Mouse (Mus musculus): Measurements from ENCODE around the gene Tmem102. TPM values are rescaled to one million over a fixed set of nuclear protein-coding genes. Genes with fewer than 3 reads are reported as not detected.

Gene Tmem102
- total RNA-seq, 1 experiment from 2014 or later = not detected

DNA sequence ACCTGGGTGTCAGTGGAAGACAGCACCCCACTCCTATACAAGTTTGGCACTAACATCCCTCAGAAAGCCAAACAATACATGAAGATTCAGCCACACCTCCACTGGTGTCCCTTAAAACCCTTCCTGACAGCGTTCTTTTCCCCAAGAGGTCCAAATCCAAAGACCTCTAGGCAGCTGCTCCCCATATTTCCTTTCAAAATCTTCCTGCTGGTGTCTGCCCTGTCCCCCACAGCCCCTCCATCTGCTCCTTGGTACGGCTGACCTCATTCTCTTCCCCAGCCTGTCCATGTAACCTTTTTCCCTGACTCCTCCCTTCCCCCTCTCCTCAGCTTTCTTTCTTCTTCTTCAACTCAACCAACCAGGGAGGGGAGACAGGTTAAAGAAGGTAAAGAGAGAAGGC, 18.0 kb upstream of the Tmem102 start:
- no peak for ATAC-seq (replicated peaks; ENCODE audit: low read depth, poor library complexity, severe bottlenecking)

DNA sequence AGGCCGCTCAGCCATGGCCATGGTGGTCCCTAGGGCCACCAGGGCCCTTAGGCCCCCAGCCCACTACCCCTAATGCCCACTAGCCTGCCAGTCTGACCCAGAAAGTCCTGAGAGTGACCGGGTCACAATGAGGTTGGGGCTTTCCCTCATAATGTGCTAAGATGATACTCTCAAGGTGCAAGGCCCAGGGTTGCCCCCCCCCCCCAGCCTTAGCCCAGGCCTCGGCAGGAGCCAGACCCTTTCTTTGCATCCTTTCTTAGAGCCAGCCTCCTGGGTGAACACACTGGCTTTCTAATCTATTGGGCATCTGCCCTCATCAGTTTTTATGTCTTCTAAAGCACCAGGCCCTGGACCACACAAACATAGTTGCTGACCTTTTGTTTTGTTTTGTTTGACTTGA, 16.7 kb upstream of the Tmem102 start, which contains the start of gene Spem1:
Gene Spem1, minus strand, starts transcription at position 101 of the 400 bp plus-strand sequence.
- no peak for ATAC-seq (replicated peaks; ENCODE audit: low read depth, poor library complexity, severe bottlenecking)

DNA sequence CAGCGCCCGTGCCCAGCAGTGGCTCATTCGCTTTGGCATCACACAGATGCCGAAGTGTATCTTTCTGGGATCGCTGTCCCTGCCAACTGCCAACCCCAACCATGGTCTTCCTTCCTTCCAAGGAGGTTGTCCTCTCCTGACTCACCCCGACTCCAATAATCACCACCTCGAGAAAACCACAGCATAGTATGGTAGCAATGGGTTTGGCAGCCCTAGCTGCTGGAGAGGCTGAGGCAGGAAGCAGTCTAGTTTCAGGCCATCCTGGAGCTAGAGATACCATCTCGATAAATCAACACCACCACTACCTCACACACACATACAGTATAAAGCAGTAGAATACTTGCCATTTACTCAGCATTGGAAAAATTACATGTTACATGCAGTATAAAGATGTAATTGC, 13.4 kb upstream of the Tmem102 start:
- ATAC-seq (replicated peaks; ENCODE audit: low read depth, poor library complexity, severe bottlenecking) = no peak

DNA sequence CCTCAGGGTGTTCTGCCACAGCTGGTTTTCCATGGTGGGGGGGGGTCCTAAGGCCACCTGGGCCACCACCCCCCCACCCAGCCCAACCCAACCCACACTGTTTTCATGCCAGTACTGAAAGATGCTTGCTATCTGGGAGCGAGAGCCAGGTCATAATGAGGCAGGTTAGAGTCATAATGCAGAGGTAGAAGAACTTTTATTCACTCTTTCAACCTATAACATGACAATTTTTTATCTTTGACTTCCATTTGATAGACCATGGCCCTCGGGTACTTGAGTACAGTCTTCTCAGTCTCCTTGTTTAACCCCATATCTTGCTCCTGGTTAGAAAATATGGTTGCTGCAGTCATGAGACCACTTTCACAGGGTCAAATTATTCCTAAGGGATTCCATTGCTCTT, 12.9 kb upstream of the Tmem102 start, which contains the start of gene Spem2:
Gene Spem2, minus strand, starts transcription at position 101 of the 400 bp plus-strand sequence.
- ATAC-seq (replicated peaks; ENCODE audit: low read depth, poor library complexity, severe bottlenecking) = no peak

DNA sequence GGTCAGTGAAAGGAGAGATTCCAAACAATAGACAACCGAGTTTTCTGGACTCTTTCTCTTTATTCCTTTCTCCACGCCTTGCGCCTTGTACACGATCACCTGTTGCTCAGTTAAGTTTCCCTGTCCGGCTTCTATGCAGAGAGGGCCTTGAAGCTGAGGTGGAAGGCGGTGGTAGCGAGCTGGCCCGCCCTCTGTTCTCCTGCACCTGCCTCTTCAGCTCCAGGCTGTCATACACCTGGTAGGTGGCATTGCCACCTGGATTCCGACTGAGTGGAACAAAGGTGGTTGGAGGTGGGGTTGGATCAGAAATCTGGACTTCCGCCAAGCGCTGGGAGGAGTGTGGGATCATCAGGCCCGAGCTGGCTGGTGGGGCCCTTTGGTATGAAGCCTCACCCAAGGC, 11.1 kb upstream of the Tmem102 start:
- ATAC-seq (replicated peaks; ENCODE audit: low read depth, poor library complexity, severe bottlenecking) = no peak

DNA sequence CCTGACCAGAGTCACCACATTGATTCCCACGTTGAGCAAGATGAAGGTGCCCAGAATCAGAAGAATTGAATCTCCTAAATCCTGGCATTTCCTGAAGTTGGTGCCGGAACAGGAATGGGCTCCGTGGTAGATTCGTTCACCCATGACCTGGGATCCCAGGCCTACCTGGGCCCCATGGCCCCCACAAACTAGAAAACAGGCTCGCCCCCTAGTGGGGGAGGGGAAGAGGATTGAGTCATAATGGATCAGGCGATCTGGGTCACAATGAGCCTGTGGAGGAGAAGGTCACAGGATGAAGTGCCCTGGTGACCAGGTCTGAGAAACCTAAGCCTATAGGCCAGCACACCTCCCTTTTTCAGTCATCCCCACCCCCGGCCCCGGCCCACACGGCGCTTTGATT, 9.7 kb upstream of the Tmem102 start, which contains the start of gene Gm39566:
Gene Gm39566, minus strand, starts transcription at position 144 of the 400 bp plus-strand sequence.
- no peak for ATAC-seq (replicated peaks; ENCODE audit: low read depth, poor library complexity, severe bottlenecking)

DNA sequence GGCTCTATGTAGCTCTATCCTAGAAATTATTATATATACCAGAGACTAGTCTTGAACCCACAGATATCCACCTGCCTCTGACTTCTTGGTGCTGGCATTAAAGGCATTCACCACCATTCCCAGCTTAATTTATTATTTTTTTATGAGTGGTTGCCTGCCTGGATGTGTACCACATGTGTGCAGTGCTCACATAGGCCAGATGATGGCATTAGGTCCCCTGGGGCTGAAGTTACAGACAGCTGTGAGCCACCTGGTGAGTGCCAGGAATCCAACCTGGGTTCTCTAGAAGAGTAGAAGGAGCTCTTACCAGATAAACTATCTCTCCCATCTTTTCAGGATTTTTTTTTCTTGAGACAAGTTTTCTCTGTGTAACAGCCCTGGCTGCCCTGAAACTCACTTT, 4.9 kb upstream of the Tmem102 start:
- no peak for ATAC-seq (replicated peaks; ENCODE audit: low read depth, poor library complexity, severe bottlenecking)

DNA sequence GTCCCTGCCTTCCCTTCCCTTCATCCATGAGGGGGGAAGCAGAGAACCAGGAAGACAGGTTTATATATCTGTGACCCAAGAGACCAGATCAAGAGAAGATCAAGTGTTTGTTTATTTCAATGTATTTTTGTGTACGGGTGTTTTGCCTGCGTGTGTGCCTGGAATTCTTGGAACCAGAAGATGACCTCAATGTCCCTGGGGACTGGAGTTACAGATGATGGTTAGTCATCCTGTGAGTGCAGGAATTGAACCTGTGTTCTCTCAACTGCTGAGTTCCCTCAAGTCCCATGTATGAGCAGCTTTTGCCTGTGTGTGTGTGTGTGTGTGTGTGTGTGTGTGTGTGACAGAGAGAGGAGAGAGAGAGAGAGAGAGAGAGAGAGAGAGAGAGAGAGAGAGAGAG, 2.2 kb upstream of the Tmem102 start:
- no peak for ATAC-seq (replicated peaks; ENCODE audit: low read depth, poor library complexity, severe bottlenecking)

DNA sequence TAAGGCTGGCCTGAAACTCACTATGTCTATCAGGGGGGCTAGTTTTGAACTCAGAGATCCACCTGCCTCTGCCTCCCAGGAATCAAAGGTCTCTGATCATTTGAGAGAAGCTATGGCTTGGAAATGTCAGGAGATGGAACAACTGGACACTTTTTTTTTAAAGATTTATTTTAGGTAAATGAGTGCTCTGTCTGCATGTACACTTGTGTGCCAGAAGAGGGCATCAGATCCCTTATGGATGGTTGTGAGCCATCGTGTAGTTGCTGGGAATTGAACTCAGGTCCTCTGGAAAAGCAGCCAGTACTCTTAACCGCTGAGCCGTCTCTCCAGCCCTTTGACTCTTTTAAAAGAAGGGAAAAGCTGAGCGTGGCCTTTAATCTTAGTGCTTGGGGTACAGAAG, 954 bp upstream of the Tmem102 start:
- ATAC-seq (replicated peaks; ENCODE audit: low read depth, poor library complexity, severe bottlenecking) = no peak

DNA sequence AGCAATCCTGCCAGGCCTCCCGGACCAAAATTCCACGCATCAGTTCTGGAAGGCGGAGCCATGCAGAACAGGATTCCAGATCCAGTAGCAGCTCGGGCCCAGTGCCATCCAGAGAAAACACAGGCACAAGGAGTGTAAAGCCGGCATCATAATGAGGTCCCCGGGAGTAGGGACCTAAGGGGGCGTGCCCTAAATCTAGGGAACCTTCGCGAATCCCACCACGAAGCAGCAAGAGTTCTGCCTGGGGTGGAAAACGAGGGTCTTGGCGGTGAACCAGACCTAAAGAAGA, 828 bp downstream of the Tmem102 start:
- ATAC-seq (replicated peaks; ENCODE audit: low read depth, poor library complexity, severe bottlenecking) = no peak

DNA sequence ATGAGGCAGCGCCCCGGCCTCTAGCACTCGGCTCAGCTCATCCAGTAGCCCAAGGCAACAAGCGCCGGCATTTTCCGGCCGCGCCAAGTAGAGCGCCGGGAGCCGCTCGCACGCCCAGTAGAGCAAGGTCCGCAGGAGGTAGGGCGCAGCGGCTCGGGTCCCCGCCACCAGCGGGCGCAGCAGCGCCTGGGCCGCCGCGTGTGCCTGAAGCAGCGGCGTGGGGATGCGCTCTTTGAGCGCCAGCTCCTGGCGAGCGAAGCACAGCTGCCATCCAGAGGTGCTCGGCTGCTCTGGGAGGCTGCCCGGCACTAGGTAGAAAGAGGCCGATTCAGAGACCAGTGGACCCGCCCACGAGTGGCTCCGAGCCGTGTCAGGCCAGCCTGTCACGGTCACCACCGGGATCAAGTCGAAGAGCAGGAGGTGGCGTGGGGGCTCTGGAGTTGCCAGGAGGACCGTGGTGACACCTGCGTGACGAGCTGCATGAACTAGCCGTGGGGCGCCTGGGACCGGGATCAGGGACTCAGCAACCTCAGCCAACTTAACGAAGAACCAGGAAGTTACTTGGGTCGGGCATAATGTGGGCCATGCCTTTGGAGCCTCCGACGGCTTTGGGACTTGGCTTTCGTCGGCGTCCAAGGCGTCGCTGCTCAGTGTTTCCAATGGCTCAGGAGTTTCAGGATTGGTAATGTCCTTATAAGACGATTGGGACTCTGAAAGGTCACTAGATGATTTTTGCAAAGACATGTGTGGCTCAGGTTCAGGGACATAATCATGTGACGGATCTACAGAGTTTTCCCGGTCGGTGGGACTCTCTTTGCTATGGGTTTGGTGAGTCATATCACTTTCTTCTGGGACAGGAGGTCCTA, 1.4 kb downstream of the Tmem102 start:
- ATAC-seq (replicated peaks; ENCODE audit: low read depth, poor library complexity, severe bottlenecking) = peak; percentile 55

DNA sequence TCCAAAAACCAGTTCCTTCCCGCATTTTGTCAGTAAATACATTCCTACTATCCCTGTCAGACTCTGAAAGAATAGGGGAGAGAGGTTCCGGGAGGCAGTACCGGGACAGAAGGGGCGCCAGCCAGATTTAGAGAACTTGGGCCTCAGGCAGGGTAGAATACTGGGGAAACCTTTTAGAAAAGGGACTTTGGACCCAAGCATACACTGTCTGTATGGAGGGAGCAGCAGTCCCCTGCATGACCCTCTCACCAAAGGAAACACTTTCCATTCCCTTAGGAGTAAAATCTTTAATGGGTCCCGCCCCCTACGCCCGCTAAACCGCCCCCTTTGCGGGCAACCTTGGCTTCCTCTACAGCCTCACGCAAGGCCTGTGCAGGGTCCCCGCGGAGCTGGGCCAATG, 2.1 kb downstream of the Tmem102 start:
- ATAC-seq (replicated peaks; ENCODE audit: low read depth, poor library complexity, severe bottlenecking) = no peak; the same call in 1 of the 2 replicates

DNA sequence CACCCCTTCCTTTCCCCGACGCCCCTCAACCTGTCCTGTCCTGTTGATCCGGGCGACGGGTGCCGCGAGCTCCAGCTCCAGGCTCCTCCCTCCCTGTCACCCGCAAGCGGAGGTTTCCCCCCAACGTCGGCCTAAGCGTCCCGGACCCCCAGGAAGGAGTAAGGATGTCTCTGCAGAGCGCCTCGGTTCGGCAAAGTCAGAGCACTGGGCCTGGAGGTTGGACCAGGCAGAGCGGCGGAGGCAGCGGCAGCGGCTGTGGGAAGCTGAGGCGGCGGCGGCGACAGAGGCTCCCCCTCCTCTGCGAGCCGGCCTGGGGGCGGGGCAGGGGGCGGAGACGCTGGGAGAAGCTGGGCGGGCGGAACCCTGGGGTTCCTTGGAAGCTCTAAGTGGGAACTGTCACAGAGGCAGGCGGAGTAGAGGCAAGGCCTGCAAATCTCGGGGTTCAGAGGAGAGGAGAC, 2.7 kb downstream of the Tmem102 start:
- ATAC-seq (replicated peaks; ENCODE audit: low read depth, poor library complexity, severe bottlenecking) = peak; percentile 52

DNA sequence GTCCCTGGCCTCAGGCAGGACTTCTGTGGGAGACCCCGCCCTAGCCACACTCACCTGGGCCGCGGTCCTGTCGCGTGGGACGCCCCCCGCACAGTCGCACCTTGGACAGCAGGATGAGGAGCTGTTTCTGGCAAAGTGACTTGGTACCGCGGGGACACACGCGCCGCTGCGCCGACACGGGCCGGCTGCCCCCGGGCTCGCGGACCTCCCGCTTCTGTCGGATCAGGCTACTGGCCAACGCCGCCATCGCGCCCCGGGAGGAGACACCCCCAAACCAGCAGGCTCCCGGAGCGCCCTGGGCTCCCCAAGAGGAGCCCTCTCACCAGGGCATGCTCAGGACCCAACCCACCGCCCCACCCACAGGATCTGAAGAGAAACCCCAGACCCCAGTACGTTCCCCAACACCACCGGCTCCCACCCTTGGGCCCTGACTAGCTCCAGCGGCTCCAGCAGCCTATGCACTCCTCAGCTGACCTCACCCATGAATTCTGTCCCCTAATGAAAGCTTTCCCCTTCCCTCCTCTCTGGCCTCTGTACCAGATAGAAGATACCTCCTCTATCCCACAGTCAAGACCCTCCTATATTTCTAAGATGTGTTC, 3.9 kb downstream of the Tmem102 start, which contains the start of gene Fgf11:
Gene Fgf11, minus strand, starts transcription at position 479 of the 599 bp plus-strand sequence.
- ATAC-seq (replicated peaks; ENCODE audit: low read depth, poor library complexity, severe bottlenecking) = no peak

DNA sequence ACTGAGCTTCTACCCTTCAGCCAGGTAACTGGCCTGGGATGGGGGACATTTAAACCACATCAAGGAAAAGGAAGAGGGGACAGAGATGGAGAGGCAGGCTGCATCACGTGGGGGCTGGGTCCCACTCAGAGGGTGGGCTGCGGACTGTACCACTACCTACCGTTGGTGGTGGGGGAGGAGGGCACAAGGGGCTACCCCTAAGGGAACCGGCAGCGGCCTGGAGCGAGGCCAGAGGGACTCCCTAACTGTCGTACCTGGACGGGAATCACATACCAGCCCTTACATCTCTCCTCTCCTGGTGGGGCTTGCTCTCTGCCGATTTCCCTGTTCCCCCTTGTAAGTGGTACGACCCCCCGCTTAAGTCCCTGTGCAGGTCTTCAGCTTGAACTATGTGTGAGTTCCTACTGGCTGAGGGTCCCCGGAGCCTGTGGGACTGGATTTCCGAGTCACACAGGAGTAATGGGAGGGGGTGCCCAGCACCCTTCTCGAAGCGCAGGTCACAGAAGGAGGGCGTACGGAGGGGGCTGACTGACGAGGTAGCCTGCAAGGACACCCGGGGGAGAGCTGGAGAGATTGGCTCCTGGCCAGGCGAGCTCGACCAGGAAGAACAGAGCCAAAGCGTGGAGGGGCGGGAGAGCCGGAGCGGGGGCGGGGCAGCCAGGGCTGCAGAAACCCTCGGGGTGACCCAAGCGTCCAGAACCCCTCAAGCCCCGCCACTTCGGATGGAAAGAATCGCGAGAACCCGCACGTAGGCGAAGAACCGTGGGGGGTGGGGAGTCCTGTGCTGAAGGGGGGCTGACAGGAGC, 4.8 kb downstream of the Tmem102 start:
- no peak for ATAC-seq (replicated peaks; ENCODE audit: low read depth, poor library complexity, severe bottlenecking)

DNA sequence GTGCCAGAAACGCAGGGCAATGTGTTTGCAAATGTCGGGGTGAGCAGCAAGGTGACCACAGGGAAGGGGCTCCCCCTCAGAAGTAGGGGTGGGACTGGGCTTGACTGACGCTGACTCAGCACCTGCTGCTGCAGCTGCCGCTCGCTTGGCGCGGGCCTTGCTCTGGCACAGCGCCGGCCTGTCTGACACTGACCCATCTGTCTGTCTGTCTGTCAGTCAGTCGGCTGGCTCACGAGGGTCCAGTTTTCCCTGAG, 5.4 kb downstream of the Tmem102 start:
- no peak; the same call in 1 of the 2 replicates for ATAC-seq (replicated peaks; ENCODE audit: low read depth, poor library complexity, severe bottlenecking)

DNA sequence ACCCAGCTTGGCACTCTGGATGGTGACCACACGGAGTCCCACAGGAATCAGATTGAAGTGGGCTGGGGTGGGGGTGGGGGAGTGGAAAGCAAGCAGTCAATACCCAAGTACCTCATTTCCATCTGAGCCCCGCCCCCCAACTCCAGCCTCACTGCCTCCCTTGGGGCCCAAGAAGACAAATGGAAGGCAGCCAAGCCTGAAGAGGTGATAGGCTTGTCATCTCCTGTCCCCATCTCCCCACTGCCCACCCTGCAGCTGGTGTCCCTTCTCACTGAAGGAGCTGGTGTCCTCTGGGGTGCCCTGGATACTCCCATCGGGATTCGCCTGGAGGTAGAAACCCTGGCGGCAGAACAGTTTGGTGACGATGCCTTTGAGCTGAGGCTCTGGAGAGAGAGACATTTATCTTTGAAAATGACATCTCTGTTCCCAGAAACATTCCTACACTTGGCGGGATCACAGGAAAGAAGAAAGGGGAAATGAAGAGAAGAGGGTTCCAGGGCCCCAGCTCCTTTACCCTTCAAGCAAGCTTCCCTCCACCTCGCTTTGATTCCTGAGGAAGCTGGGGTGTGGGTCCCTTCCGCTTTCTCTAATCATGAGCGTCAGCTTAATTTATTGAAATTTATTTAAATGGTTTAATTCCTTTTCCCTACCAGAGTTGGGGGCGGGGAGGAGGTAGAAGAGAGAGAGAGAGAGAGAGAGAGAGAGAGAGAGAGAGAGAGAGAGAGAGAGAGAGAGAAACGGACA, 5.9 kb downstream of the Tmem102 start:
- ATAC-seq (replicated peaks; ENCODE audit: low read depth, poor library complexity, severe bottlenecking) = no peak

DNA sequence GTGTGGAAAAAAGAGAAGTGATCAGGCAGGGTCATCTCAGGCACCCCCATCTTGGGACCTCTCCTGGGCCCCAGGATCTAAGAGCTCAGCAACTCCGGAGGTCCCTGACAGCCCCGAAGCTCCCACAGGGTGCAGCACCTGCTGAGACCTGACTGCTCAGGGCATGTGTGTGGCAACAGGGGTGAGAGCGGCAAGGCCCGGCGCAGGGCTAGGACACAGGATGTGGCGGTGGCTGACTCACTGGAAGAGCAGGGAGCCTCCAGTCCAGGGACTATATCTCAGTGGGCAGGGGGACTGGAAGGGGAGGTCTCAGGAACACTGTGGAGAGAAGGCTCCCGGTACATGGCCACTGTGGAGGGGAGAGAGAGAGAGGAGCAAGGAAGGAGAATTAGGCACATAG, 7.5 kb downstream of the Tmem102 start:
- ATAC-seq (replicated peaks; ENCODE audit: low read depth, poor library complexity, severe bottlenecking) = no peak

DNA sequence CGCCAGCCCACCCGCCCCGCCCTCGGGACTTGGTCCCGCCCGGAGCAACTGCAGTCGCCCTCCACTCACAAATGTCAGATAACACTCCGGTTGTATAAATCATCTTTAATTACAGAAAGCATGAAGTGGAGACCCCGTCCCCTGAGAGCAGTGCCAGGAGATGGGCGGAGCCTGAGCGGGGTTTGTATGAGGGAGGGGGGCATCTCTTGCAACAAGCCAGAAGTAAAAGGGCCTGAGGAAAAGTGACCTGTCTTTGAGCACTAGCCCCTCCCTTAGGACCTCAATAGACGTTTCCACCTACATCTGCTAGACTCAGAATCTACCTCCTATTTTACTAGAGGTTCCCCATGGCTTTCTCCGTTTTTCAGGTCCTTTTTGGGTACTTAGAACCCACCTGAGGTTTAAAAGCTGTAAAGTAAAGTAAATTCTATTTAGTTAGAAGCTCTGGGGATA, 9.4 kb downstream of the Tmem102 start:
- ATAC-seq (replicated peaks; ENCODE audit: low read depth, poor library complexity, severe bottlenecking) = no peak
